Mouse (Mus musculus) lung, postnatal 25 days (tissue): ENCODE measurements at regions not wholly inside any gene's neighbourhood (a gene's known extent, or its start where the extent isn't known, plus 50 kb on each side); places are given as distances from the start of the nearest gene placed in this dataset.
A peak's percentile ranks its signal among the peaks of the same experiment; 100 is the strongest.

ENCODE experiments used
- DNase-seq: peaks from one replicate; pipeline ENCODE4 v3.0.0; 2022; ENCODE audit warnings: low spot score

- peak; percentile 56 for DNase-seq
These were observed 137.1 kb upstream of the Marcks start for GRCm38 (mm10) chr10:37275857-37276256.

DNA sequence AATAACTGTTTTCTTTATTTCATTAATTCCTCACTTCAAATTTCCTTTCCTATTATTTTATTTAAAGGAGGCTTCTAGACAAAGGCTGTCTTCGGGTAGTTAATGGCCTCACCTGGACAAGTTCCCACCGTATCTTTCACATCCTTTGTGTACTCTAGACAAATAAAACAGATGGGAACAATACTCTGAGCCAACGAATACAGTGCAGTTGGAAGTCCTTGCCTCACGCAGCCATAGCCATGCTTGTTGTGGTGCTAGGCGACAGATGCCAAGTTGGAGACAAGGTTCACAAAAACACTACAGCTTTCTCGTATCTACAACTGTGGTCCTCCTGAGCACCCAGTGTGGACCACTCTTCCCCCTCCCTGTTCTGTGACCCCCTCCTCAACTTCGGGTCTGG, 136.6 kb upstream of the Marcks start:
- DNase-seq, result no peak

- DNase-seq, result no peak
These were observed 133.2 kb upstream of the Marcks start for GRCm38 (mm10) chr10:37271967-37272366.

DNA sequence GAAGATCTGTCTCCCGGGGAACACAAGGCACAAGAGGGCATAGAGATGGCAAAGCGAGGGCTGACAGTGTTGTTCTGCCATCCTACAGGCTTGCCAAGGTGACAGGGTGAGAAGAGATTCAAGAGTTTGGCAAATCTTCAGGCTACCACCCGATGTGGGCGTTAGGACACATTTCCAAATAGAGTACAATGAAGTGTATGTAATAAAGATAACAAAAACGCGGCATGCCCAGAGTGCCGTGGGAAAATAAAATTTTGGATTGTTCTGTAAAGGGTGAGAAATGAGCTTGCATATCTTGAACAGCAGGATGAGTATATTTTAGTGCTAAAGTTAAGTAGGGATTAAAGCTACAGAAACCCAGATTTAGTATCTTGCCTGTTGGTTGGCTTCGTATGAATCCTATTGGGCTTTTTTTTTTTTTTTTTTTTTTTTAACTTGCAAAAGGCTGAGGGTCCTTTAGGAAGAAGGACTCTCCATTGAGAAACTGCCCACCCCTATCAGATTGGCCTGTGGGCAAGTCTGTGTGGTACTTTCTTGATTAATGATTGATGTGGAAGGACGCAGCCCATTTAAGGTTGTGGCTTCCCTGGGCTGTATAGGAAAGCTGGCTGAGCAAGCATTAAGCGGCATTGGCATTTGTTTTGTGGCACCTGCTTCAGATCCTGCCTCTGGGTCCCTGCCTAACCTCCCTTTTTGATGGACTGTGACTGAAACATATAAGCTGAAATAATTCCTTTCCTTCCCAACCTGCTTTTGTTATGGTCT, 131.7 kb upstream of the Marcks start:
- no peak for DNase-seq

DNA sequence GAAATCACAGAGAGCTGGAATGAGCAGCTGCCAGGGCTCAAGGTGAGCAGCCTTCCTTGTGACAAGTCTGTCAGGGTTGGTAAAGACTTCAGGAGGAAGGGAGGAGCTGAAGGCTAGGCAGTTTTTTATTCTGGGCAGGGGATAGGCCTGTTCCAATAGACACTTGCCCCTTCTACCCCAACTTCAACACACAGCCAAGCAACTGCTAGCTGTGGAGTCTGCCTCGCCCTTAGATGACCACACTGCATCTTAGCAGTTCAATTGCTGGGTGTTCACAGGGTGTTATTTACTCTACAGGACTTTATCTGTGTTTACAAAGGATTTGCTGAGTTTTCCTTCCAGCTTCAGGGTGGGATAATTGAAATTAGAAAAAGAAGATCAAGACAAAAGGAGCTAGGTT, 128.2 kb upstream of the Marcks start:
- no peak for DNase-seq

GRCm38 (mm10) chr10:37260791-37261488, 122.2 kb upstream of the Marcks start:
- DNase-seq, result peak; percentile 32

DNA sequence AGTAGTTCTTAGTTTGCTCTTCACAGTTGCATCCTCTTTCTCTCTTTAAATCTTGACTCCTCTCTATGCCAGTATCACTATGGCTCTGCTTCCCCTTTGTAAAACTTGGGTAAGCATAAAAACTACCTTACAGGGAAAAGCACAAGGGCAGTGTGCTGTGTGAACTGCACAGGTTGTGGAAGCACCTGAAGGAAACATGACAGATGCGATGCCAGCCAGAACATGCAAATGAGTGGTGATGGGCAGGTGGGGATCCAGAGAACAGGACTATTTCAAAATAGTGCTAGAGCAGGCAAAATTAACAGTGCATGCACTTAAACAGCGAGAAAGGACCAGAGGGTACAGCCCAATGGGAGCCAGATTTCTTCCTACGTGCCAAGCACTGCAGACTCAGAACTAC, 120.5 kb upstream of the Marcks start:
- no peak for DNase-seq

DNA sequence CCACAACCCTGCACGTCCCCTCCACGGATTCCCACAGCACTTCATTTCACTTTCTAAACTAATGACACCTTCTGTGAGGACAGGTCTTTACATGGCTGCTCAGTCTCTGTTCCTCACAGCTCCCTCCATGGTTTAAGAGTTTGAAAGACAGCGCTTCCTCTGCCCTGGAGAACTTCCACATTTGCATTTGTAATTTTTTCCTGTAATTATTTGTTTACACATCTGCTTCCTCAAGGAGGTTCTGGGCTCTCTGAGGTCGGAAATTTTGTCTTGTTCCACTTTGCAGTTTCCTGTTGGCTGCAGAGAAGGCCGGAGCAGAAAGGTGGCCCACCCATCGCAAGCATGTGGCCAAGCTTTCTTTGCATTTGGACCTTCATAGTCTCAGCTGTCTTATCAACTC, 118.8 kb upstream of the Marcks start:
- DNase-seq, result peak; percentile 34

- no peak for DNase-seq
These were observed 112.3 kb upstream of the Marcks start for GRCm38 (mm10) chr10:37250934-37251521.

DNA sequence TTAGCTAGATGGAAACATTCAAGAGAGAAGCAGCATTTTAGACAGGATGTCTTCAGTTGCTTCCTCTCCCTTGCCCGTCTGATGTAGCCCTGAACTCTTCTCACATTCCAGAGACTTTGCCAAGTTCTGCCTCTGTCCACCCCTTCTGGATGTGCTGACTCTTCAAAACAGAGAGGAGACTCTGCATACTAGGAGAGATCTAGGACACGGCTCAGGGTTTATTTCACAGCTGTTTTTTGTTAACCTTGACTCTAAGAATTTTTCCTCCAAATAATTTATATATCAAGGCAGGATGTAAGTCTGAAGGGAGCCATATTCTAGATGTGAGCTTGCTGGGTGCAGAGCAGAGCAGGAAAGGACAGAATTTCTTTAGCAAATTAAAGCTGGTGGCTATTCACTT, 111.4 kb upstream of the Marcks start:
- peak; percentile 22 for DNase-seq

DNA sequence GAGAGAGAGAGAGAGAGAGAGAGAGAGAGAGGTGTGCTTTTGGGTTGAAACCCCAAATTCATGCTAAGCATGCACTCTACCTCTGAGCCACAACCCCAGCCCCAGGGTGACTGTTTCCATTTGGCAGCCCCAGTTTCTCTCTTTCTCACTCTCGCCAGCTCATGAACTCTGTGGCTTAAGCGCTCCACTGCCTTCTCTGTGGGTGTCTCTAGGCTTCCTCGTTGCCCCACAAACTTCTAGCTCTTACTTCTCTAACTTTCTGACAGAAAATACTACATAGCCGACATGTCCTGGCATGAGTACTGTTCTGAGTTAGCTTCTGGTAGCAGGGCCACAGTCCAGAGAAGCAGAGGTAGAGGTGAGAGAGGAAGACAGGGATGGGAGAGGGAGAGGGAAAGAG, 110.8 kb upstream of the Marcks start:
- DNase-seq, result no peak

- DNase-seq, result no peak
These were observed 108.4 kb upstream of the Marcks start for GRCm38 (mm10) chr10:37247121-37247520.

- no peak for DNase-seq
These were observed 104.4 kb upstream of the Marcks start for GRCm38 (mm10) chr10:37243136-37243535.

GRCm38 (mm10) chr10:37241821-37242263, 103.1 kb upstream of the Marcks start:
- no peak for DNase-seq

- peak; percentile 69 for DNase-seq
These were observed 101.9 kb upstream of the Marcks start for GRCm38 (mm10) chr10:37240634-37241033.

- DNase-seq, result no peak
These were observed 101.5 kb upstream of the Marcks start for GRCm38 (mm10) chr10:37240201-37240600.

DNA sequence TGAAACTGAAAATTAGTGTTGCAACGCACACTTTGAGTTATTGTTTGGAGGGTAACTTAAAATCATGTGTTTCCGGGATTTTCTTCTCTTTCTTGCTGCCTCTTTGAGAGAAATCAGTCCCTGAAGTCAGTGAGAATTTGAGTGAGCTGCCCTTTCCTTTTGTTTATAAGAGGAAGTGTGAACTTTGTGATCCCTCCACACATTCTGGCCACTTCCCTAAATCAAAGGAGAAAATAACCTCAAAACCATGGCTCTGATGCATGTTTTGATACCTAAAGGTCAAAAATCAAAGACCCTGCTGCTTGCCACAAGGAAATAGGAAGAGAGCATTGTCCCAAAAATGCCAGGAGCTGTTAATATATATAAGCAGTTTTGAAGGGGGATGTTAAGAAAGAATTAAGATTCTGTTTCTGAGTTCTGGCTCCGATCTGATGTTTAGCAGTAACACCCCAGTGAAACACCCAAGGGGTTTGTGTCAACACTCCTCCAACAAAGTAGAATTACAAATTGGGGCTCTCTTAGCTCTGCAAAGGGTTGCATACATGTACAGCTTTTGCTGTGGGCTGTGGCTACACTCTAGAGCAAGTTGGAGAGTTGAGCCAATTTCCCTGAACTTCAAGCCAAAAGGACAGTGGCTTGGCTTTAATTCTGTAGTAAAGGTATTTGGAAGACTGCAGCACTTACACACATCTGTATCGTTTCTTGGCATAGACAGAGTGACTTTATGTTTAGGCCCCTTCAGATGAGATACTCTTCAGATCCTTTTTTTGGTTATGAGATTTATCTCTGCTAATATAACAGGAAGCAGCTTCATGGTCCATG, 97.5 kb upstream of the Marcks start:
- DNase-seq, result no peak

- DNase-seq, result peak; percentile 29
These were observed 93.3 kb upstream of the Marcks start for GRCm38 (mm10) chr10:37231936-37232556.

DNA sequence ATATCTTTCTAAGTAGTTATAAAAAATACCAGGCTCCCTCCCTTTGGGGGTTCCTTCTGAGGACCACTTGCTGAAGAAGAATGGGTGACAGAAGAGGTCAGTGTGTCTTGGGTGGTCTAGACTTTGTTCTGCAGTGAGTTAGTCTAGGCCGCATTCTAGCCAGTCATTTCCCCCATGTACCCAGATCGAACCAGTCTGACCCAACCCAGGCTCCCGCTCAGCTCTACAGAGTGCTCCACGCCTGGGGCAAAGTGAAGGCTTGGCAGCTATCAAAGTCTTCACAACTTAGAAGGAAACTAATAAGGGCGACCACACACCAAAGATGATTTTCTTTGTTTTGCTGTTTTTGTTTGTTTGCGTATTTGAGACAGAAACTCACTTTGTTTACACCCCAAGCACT, 92.4 kb upstream of the Marcks start:
- DNase-seq, result no peak

DNA sequence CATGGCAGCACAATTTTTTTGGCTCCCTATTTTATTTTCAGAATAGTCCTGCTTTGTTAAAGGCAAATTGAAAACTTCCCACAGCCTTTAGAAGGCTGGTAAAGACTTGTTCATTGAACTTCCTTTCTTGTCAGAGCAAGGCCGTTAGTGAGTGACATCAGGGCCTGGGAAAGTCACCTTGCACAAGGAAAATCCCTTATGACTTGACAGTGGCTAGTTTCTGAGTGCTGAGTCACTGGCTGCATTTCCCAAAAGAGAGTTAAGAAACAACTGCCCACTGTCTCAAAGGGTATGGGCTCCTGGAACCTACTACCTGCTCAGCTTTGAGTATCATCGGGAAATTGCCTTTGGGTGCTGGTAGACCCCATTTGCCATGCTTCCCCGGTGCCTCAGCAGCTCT, 89.2 kb upstream of the Marcks start:
- no peak for DNase-seq

GRCm38 (mm10) chr10:37221730-37222129, 83.0 kb upstream of the Marcks start:
- DNase-seq, result no peak

- DNase-seq, result no peak
These were observed 81.7 kb upstream of the Marcks start for GRCm38 (mm10) chr10:37220434-37220833.
